Mouse (Mus musculus): ENCODE results near the gene Rpa3.

GRCm38 (mm10) chr6:8307878-8308775 is 49.2 kb upstream of the Rpa3 start:
- TF ChIP-seq CTCF (conservative IDR thresholded peaks at IDR 0.05 in 1 of 2, IDR thresholded peaks at IDR 0.05 in 1 of 2; ENCODE audit: low read depth in 2 of 2, low read length in 2 of 2), result no peak
- TF ChIP-seq TCF12 (IDR thresholded peaks at IDR 0.05; ENCODE audit: low read depth, low read length), result no peak
- no peak for TF ChIP-seq EP300 (IDR thresholded peaks at IDR 0.05; ENCODE audit: low read length)
- TF ChIP-seq POLR2A (IDR thresholded peaks at IDR 0.05; ENCODE audit: low read depth, low read length), result no peak
